Mouse (Mus musculus) left cerebral cortex, adult 11 months (tissue): ENCODE results near the gene Ovgp1.
"Not testable (repeated sequence)": the region's sequence is repeated elsewhere in the genome, so short reads cannot be mapped to it uniquely, and the experiment has no call there.

Experiments used
- DNase-seq: peaks from one replicate; pipeline ENCODE4 v3.0.0; 2022; ENCODE audit warnings: low spot score

The Ovgp1 gene

DNA sequence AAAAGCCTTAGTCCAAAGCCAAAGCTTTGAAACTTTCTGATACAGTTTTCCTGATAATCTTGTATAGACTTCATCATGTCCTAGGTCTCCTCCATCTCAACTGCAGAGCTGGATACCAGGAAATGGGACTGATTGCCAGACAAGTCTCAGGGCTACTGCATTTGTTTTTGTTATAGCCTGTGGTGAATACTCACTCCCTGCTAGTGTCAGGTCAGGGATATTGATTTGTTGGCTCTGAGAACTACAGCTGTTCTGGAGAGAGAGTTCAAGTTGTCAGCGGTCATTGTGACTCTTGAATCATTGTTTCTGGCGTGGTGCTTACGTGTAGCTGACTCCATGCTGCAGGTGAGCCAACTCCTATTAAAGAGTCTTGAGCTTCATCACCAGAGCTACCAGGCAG lies at the start of gene Ovgp1:
Gene Ovgp1, plus strand, starts transcription at position 301 of the 400 bp plus-strand sequence.
- no peak for DNase-seq

DNA sequence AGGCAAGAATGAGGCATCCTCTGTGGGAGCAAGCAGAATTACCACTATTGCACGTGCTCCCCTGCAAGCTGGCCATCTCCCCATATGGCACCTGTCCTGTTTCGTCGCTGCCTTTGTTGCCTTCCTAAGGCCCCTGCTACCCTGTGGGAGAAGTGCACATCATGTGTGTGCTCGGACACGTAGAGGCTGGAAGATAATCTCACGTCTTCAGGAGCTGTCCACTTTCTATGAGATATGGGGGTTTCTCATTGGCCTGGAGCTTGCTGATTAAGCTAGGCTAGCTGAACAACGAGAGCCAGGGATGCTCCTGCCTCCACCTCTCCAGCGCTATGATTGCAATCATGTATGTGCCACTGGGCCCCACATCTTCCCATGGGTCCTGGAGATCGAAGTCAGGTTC lies 48.9 kb upstream of the Ovgp1 start:
- DNase-seq = no peak

DNA sequence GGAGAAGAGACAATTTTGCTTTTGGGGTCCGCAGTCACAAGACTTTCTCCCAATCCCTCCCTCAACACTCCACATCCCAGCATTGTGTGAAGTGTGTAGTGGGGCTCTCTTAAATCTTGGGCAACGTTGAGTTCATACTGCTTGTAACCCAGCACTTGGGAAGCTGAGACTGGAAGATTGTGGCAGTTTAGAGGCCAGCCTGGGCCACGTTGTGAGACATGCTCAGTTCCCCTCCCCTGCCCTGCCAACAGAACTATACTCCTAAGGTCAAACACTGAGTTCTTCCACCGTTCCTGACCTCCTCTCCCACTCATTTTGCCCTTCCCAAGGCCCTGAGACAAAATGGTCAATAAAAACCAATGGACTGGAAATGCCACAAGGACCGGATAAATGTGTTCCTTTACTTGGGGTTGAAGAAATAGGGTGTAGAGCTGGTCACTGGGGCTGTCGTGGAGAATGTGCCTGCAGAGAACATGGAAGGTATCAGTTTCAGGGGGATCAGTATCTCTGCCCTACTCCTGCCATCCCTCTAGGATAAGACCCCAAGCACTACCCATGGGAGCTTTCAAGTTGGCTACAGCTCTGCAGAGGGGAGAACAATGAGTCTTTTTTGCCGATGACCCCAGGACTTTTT lies 45.8 kb upstream of the Ovgp1 start:
- no peak for DNase-seq

DNA sequence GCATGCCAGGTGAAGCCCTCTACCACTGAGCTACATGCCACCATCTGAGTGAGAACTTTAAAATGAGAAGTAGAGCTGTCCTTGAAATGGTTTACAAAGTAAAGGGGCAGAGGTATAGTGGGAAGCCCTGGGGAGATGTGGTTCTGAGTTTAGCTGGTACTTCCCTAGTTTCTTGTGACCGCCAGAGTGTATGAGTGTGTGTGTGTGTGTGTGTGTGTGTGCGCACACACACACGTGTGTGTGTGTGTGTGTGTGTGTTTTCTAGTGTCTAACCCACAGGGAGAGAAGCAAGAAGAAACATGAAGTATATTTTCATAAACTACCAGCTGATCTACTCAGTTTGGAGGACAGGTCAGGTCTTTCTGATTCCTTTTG lies 45.3 kb upstream of the Ovgp1 start:
- DNase-seq = no peak

DNA sequence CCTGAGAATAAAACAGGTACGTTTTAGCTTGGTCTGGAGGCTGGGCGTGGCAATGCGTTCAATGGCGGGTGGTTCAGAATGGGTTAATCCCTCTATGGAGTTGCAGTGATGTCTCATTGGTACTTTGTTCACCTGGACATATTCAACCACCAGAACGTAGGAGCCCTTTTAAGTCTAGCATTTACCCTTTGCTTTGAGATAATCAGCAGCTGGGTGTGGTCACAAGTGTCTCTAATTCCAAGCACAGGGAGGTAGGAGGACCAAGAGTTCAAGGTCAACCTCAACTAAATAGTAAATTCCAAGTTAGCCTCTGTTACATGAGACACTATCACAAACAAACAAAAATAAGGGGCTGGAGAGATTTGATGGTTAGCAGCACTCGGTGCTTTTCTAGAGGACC lies 44.7 kb upstream of the Ovgp1 start:
- no peak for DNase-seq

- DNase-seq = no peak
Measured at GRCm38 (mm10) chr3:105929821-105930220, 43.7 kb upstream of the Ovgp1 start.

DNA sequence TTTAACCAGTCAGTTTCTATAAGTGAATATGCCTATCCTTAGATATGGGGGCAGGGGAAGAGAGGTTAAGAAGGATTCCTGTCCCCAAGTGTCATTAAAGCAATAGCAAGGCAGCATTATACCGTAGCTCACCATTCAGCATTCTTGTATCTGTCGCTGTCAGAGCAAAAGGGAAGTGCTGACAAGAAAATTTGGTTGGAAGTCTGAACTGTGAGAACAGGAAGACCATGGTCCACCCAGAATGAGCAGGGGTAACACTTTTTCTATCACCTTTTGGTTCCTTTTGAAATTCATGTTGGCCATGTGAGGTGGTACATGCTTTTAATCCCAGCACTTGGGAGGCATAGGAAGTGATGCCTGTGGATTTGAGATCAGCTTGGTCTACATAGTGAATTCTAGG lies 42.4 kb upstream of the Ovgp1 start:
- DNase-seq = no peak

DNA sequence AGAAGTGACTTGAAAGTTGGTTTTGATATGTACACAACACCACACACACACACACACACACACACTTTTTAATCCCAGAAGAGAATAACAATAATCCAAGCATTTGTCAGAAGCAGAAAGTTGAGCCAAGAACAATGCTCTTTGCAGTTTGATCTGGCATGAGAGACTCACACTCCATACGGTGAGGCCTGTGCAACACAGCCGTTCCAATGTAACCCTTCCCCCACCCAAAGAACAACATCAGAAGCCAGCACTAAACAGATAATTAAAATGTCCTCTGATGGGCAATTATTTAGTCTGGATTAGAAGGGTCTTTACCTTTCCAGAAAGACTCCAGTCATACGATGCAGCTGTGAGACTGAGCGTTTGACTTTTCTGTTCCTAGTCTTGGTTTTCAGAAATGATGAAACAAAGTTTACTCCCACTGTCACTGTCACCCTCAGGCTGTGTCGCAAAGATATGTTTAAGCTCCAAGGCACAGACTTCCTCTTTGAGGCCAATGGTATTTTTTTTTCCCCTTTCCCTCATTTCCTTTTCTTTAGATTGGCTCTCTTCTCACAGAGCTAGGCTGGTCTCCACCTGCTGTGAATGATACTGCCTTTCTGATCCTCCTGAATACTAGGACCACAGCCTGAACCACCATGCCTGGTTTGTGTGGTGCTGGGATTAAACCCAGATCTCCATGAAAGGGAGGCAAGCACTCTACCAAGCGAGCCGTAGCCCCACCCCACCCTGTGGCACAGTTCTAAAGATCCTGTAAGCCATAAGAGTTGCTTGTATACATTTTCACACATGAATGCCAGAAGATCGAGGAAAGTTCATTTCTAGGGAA lies 41.1 kb upstream of the Ovgp1 start, which contains the start of gene I830077J02Rik:
Gene I830077J02Rik, minus strand, starts transcription at position 425 of the 832 bp plus-strand sequence.
- DNase-seq = no peak

GRCm38 (mm10) chr3:105933926-105934325 lies 39.6 kb upstream of the Ovgp1 start:
- no peak for DNase-seq

DNA sequence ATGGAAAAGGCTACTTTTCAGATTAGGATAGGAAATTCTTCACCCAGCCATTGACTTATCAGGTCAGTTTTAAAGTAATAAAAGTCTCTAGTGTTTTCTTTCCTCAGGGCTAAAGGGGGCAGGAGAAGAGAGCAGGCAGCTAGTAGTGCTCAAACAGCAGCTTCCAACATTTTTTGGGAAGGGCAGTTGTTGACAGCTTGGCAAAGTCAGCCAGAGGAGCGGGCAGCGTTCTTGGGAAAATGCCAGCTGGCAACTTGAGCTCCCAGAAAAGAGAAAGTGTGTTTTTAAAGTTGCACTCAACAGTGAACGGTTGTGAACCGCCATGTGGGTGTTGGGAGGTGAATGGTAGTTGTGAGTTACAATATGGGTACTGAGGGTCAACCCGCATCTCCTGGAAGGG lies 38.5 kb upstream of the Ovgp1 start:
- DNase-seq = no peak

GRCm38 (mm10) chr3:105936111-105936510 lies 37.4 kb upstream of the Ovgp1 start:
- DNase-seq = no peak

DNA sequence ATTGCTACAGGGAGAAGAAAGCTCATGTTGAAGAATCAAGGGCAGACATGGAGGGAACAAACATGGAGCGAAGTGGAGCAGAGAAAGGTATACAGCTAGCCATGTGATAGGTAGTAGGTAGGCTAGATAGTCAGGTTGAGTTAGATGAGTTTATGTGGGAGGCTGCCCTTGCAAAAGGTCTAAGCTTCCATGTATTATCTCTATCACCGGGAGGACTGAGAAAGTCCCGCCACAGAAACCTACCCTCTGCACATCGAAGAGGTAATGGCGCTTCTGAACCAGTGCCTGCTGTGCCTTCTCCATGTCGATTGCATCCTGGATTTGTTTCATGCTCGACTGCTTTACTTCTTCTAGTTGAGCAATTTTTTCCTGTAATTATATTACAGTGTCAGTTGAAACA lies 22.2 kb upstream of the Ovgp1 start:
- no peak for DNase-seq

- DNase-seq = no peak
Measured at GRCm38 (mm10) chr3:105957235-105957634, 16.3 kb upstream of the Ovgp1 start.

- DNase-seq = no peak
Measured at GRCm38 (mm10) chr3:105958204-105958603, 15.3 kb upstream of the Ovgp1 start.

- peak; percentile 95 for DNase-seq
Measured at GRCm38 (mm10) chr3:105958974-105959580, 14.4 kb upstream of the Ovgp1 start, which contains the start of gene Wdr77. Wdr77 (plus strand) TSS chr3:105959369.

DNA sequence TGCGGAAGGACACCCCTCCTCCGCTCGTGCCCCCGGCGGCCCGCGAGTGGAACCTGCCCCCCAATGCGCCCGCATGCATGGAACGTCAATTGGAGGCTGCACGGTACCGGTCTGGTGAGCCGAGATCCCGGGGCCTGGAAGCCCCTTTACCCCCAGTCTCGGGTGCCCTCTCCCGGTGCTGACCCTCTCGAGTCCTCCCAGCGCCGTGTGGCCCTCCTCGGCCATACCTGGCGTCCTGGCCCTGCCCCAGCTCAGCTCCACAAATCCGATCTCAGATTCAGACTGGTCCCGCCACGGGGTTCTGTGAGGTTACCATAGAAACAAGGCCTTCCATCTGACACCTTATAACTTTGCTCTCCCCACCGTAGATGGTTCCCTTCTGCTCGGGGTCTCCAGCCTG lies 13.9 kb upstream of the Ovgp1 start:
- DNase-seq = no peak

- no peak for DNase-seq
Measured at GRCm38 (mm10) chr3:105959999-105960398, 13.5 kb upstream of the Ovgp1 start, which contains the start of gene Atp5f1. Atp5f1 (minus strand) TSS chr3:105960099.

DNA sequence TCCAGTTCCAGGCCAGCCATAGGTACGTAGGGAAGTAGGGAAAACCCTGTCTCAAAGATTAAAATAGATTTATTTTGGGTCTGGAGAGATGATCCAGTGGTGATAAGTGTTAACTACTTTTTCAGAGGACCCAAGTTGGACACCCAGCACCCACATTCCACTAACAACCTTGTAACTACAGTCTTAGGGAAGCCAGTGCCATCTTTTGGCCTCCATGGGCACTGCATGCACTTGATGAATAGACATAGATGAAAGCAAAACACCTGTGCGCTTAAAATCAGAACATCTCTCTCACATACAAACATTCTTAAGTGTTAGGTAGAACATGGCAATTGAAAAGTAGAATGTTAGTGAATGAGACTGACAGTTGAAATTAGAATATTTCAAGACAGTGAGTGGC lies 12.8 kb upstream of the Ovgp1 start:
- no peak for DNase-seq

GRCm38 (mm10) chr3:105971831-105972446 lies 1.6 kb upstream of the Ovgp1 start:
- DNase-seq = no peak

GRCm38 (mm10) chr3:105974174-105974573 lies 663 bp downstream of the Ovgp1 start:
- no peak for DNase-seq

DNA sequence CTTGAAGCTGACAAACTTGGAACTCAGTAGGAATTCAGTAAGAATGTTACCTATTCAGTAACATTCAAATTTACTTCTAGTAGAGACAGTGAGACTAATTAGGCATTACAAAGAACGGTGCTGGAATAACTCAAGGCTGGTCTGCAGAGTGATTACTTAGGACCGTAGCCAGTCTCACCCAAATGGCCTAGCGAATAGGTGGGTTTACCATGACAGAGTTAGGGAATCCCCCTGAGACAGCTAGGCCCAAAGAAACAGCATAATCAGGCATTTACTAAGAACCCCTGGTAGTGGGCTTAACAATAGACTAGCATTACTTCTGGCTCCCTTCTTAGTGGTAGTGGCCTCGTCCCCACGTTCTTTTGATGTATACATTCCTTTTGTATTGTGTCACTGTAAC lies 16.1 kb downstream of the Ovgp1 start:
- not testable (repeated sequence) for DNase-seq

DNA sequence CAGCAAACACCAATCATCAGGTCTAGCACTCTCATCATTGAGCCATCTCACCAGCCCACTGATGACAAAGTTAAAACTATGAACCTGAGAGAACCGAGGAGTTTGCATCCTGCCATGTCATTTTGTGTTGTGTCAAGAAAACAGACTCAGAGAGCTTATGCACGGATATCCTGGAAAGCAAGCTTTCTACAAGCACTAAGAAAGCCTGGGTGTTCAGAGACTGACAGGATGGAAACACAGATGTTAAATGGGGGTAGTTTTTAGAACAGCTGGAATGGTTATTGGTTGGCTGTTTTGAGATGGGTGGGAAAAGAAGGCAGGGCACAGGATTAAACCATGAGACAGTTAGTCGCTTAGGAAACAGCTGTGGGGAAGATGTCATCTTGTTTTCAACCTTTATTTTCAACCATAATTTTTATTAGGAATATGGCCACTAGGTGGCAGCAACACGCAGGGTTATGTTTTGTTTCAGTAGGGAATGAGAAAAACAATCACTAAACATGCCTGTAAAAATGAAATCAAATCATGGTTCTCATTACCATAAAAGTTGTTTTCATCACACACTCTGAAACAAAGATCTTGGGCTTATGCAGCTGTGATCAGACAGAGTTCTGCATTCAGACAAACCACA lies 18.3 kb downstream of the Ovgp1 start:
- peak; percentile 16 for DNase-seq
